Mouse (Mus musculus) kidney, adult 2 months (tissue): ENCODE data around the gene Hs3st5. TPM values are rescaled to one million over a fixed set of nuclear protein-coding genes. Genes with fewer than 3 reads are reported as not detected.
"Not testable (repeated sequence)": the region's sequence is repeated elsewhere in the genome, so short reads cannot be mapped to it uniquely, and the experiment has no call there.

ENCODE experiments used
- DNase-seq: peaks from one replicate; pipeline ENCODE4 v3.0.0; 2021
- H3K27ac ChIP-seq: fragments of 200-500 bp; 2 replicates; pipeline ENCODE4 v1.5.1; 2012; ENCODE audit warnings: low read depth, low read length, control low read depth, inconsistent platforms; ENCODE audit not compliant: insufficient read depth
- H3K27me3 ChIP-seq: fragments of 200-500 bp; replicated peaks from 2 replicates; pipeline ENCODE4 v1.6.1; 2012; ENCODE audit warnings: mild to moderate bottlenecking, moderate library complexity, low read length, inconsistent platforms; ENCODE audit not compliant: control insufficient read depth, insufficient read depth
- H3K36me3 ChIP-seq: fragments of 200-500 bp; 2 replicates; pipeline ENCODE4 v1.6.1; 2012; ENCODE audit warnings: mild to moderate bottlenecking, moderate library complexity, low read length, inconsistent platforms; ENCODE audit not compliant: control insufficient read depth, insufficient read depth
- H3K4me1 ChIP-seq: fragments of 200-500 bp; 2 replicates; pipeline ENCODE4 v1.6.1; 2011; ENCODE audit warnings: low read length; ENCODE audit not compliant: control insufficient read depth, insufficient read depth
- H3K4me3 ChIP-seq: fragments of 200-500 bp; 2 replicates; pipeline ENCODE4 v1.5.1; 2011; ENCODE audit warnings: mild to moderate bottlenecking, low read depth, low read length, control low read depth; ENCODE audit not compliant: insufficient read depth
- CTCF ChIP-seq: fragments of 200-500 bp; conservative IDR thresholded peaks from 2 replicates; pipeline ENCODE4 v1.5.1; 2011; ENCODE audit warnings: low read depth, mild to moderate bottlenecking, control low read depth, low read length, moderate library complexity, mixed read lengths; ENCODE audit not compliant: insufficient read depth, insufficient read length
- POLR2A ChIP-seq: fragments of 200-500 bp; IDR thresholded peaks from one replicate; pipeline ENCODE4 v1.6.1; 2011; ENCODE audit warnings: low read depth, low read length, control low read depth
- WGBS: fragments of 180-500 bp; shearing (Covaris S2); methylation state at CpG from one replicate; pipeline ENCODE4 v1.1.7; 2018; 5-methylcytosine and 5-hydroxymethylcytosine counted together
- polyA plus RNA-seq: library from polyadenylated mRNA; depleted of rRNA; stranded (reverse); fragments of >200 nt; gene quantifications from 2 replicates; pipeline ENCODE4 v1.2.3, GENCODE M21; 2012

Hs3st5 gene
- polyA plus RNA-seq, 1 experiment: 0.11 TPM

DNA sequence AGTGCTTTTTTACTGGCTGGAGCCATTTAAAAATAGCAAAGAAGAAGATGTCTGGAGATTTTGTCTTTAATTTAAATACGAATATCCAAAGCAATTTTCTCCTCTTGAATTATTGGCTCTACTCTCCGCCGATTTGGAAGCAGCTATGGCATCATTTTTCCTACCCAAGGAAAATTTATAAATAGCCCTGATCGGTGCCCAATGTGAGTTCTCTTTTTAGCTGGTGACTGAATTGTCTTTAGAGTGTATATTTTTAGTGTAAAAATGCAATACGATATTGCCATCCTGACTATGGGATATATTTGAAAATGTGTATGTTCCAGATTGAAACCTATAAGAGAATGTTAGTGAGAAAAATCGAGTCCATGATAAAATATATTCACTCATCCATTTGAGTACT lies 51.1 kb downstream of the Hs3st5 start:
- no peak for DNase-seq
- whole genome bisulfite sequencing: 88% methylated on average over 6 of the region's 6 CpGs
- H3K27ac ChIP-seq: no peak overlapping the region
- no peak for TF ChIP-seq CTCF
- TF ChIP-seq POLR2A: no peak
- no peak overlapping the region for H3K4me3 ChIP-seq
- no peaks in the 10 kb centered on the region for H3K27me3 ChIP-seq
- no peaks in the 10 kb centered on the region for H3K4me1 ChIP-seq
- H3K36me3 ChIP-seq: no peaks in the 10 kb centered on the region

DNA sequence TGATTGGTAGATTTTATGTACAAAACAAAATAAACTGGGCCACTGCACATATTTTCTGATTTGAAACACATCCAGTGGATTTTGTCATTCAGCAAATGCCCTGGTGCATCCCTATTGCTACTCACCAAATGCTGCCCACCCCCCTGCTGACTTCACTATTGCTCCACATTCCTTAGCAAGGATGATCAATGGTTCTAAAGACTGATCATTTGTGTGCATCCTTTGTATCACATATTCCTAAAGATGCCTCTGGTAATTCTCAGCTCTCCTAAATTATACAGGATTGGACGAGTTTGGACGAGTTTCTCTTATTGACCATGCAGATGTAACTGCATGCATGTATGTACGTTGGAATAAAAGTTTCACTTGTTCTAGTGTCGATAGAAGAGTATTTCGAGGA lies 52.1 kb downstream of the Hs3st5 start:
- Histone ChIP-seq H3K27me3 (no peaks in the 10 kb centered on the region), H3K4me3 (no peak overlapping the region), H3K36me3 (no peaks in the 10 kb centered on the region), H3K4me1 (no peaks in the 10 kb centered on the region), H3K27ac (no peak overlapping the region)
- no peak for DNase-seq
- TF ChIP-seq CTCF (no peak), POLR2A (no peak)
- 87% methylated on average over 5 of the region's 5 CpGs for WGBS

DNA sequence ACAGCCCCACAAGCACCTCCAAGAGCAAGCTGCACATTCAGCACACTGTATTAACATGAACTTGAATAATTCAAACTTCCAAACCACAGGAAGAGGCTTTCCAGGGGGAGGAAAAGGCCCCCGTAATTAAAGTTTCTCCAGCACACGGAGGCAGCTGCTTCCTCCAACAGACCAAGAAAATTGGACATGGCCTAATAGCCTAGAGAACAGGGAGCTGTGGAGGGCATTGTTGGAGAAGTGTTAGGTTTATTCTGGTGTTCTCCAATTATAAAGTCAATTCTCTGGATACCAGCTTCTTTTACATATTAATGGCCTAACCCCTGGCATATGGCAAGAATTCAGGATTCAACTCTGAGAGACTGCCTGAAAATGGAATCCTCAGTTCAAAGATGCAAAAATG lies 60.6 kb downstream of the Hs3st5 start:
- no peaks in the 10 kb centered on the region for H3K27me3 ChIP-seq
- H3K36me3 ChIP-seq: no peaks in the 10 kb centered on the region
- no peaks in the 10 kb centered on the region for H3K4me1 ChIP-seq
- H3K4me3 ChIP-seq: no peak overlapping the region
- H3K27ac ChIP-seq: no peak overlapping the region
- no peak for DNase-seq
- 19% methylated on average over 2 of the region's 2 CpGs for WGBS
- TF ChIP-seq CTCF (no peak), POLR2A (no peak)

DNA sequence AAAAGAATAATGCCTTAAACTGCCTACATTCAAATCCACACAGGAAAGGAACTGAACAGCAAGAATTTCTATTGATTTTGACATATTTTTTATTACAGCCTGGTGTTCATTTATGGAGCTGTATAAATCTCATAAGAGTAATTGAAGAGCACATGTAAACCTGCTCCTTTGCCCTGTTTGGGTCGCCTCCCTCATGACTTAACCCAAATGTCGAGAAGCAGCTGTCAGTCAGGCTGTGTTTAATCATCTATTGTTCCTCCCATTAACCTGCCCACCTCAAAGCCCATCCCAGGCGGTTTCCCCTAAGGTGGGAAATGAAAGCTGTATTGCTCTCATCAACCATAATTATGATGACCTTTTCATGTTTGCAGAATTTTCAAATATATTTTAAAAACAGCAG lies 65.9 kb downstream of the Hs3st5 start:
- H3K27ac ChIP-seq: no peak overlapping the region
- WGBS: 55% methylated on average over 3 of the region's 3 CpGs

DNA sequence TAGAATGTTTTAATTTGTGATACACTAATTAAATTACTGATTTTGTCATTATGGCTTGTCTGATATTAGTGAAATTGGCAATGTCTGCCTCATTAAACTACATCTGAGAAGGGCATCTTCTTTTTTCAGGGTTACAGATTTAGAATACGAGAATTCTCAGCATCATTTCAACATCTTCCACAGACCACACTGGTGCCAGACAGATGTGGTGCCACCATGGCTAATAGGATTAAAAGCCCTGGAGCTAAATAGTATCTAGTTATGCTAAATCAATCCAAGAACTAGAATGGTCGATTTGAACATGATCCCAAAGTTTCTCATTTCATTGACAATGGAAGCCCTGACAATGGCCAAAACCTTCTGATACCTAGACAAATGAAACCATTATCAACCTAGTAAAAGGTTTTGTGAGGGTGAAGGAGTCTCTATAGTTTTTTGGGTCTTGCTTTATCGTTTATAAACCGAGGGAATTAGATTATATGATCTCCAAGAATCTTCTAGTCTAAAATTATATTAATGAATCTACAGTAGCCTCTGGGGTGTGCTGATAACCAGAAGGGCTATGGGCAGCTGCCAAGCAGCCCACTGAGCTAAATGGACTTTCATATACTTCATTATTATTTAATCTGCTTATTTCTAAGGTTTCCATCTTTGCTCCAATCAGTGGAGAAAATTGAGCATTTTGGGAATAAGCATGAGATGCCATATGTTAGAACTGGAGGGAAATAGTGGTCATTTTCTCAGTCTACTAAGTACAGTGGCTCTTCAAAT lies 71.9 kb downstream of the Hs3st5 start:
- TF ChIP-seq CTCF (no peak), POLR2A (no peak)
- no peaks in the 10 kb centered on the region for H3K36me3 ChIP-seq
- H3K27ac ChIP-seq: no peak overlapping the region
- H3K4me3 ChIP-seq: no peak overlapping the region
- WGBS: 72% methylated on average over 4 of the region's 4 CpGs
- no peak for DNase-seq
- H3K4me1 ChIP-seq: no peaks in the 10 kb centered on the region
- H3K27me3 ChIP-seq: no peaks in the 10 kb centered on the region

More for the DNA sequence above, 65.9 kb downstream of the Hs3st5 start:
- TF ChIP-seq CTCF (no peak), POLR2A (no peak)
- no peak overlapping the region for H3K4me3 ChIP-seq
- H3K27me3 ChIP-seq: no peaks in the 10 kb centered on the region
- no peaks in the 10 kb centered on the region for H3K4me1 ChIP-seq
- DNase-seq: no peak
- H3K36me3 ChIP-seq: no peaks in the 10 kb centered on the region

DNA sequence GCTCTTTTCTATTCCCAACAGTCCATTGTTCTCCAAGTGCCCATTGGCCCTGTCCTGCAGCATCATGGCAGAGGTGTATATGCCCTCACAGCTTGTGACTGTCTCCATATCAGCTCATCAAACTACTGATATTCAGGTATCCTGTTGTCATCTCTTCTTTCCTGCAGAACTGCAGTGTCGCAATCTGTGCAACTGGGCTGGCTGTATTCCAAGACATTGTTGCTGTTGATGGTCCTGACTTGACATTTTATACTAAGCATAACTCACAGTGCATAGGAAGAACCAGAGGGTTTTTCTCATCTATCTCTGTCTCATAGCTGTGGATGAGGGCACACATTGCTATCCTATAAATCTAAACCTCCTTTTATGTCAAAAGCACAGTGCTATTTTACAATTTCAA lies 103.8 kb downstream of the Hs3st5 start:
- H3K4me1 ChIP-seq: no peaks in the 10 kb centered on the region
- DNase-seq: no peak
- no peaks in the 10 kb centered on the region for H3K36me3 ChIP-seq
- no peak overlapping the region for H3K4me3 ChIP-seq
- no peak overlapping the region for H3K27ac ChIP-seq
- TF ChIP-seq CTCF (no peak), POLR2A (no peak)
- 67% methylated on average over 1 of the region's 1 CpGs for WGBS
- no peaks in the 10 kb centered on the region for H3K27me3 ChIP-seq

DNA sequence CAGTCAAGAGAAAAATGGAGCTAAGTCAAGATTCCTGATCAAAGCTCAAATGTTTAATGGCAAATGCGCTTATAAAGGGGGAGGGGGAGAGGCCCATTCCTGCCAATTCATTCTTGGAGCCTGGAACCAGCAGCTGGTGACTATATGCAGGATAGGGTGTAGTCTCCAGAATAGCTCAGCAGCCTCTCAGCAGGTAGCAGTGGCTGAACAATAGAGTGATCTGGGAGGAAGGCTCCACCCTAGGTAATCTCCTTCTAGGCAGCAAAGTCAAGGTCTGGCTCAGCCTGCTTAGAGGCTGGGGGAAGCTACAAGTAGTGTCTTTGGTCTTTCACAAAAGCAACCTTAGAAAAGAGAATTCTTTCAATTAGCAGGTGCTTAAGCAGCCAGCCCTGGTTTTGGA lies 104.8 kb downstream of the Hs3st5 start:
- H3K4me3 ChIP-seq, H3K27ac ChIP-seq, H3K4me1 ChIP-seq, H3K27me3 ChIP-seq, H3K36me3 ChIP-seq, DNase-seq: not testable (repeated sequence)
- 53% methylated on average over 1 of the region's 1 CpGs for WGBS

DNA sequence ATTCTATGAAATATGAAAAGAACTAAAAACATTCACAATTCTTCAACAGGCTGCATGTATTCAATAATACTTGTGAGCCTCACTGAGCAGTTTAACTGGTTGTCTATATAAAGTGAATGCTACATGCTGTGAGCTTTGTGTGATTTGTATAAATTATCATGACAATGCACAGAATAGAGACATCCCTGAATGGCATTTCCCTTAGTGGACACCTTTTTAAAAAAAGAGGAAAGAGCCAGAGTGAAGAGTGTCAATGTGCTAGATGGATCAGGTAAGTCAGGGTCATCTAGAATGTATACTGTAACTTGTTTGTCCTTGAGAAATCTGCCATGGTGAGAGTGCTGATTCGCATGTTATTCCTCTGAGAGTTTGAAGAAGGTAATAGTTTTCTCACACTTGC lies 116.4 kb downstream of the Hs3st5 start:
- WGBS: 82% methylated on average over 1 of the region's 1 CpGs
- no peaks in the 10 kb centered on the region for H3K4me1 ChIP-seq
- no peaks in the 10 kb centered on the region for H3K27me3 ChIP-seq
- no peaks in the 10 kb centered on the region for H3K36me3 ChIP-seq
- no peak overlapping the region for H3K4me3 ChIP-seq
- H3K27ac ChIP-seq: no peak overlapping the region
- no peak for TF ChIP-seq CTCF
- TF ChIP-seq POLR2A: no peak
- no peak for DNase-seq
